Mouse (Mus musculus): ENCODE measurements at regions not wholly inside any gene's neighbourhood (a gene's known extent, or its start where the extent isn't known, plus 50 kb on each side); places are given as distances from the start of the nearest gene placed in this dataset.

DNA sequence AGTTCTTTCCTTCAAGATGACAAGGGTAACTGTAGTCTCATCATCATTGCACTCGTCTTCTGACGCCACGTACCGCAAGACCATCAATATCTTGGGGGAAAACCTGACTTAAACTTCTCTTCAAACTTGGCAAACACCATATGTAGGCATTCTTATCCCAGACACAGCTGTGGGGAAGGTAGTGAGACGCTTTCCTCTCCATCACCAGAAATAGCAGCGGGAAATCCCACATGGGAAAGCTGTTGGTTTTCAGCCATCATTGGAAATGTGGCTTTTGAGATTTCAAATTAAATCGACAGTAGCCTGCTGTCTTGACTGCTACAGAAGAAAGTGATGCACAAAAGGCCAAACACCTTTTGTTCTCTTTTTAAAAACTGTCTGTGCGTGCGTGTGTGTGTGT lies 322.4 kb downstream of the Chl1 start:
- ATAC-seq (replicated peaks; ENCODE audit: low FRiP score, low read depth) = no peak
- H3K36me3 ChIP-seq (ENCODE audit: insufficient read depth, low read length) = no peaks in the 10 kb centered on the region
- WGBS = 83% methylated on average over 9 of the region's 9 CpGs

DNA sequence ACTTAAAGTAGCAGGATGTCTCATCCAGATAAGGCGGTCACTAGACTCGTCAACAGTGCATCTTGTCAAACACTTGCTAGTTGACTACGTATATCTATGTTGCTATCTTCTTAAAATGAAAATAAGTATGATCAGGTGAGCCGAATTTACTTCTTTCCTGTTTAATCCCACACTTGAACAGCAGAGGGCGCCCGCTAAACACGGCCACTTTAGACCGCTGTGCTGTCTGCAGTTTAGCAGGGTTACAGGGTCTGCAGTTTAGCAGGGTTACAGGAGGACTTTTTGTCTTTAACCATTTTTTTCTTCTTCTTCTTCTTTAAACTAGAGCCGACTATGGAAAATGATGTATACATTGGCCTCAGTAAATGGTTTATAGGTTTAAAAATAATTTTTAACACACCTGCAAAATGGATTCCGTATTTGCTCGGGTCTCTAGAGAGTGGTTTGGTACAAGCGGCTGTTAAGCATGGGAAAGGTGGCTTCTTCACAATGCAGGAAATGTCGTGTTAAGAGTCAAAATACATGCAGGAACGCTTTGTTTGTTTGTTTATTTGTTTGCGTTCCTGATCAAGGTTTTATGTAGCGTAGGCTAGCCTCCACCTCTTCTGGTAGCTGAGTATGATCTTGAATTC lies 323.2 kb downstream of the Chl1 start:
- no peak overlapping the region for H3K27ac ChIP-seq
- H3K4me2 ChIP-seq (ENCODE audit: low read length) = no peak overlapping the region
- no peaks in the 10 kb centered on the region for H3K36me3 ChIP-seq (ENCODE audit: insufficient read depth, low read length)
- ATAC-seq (replicated peaks; ENCODE audit: low FRiP score, low read depth) = 0 out of 2 replicates have a peak, but pooled peaks have one; percentile 49
- H3K4me3 ChIP-seq (replicated peaks; ENCODE audit: low read depth, low read length) = no peak overlapping the region
- peak; percentile 64 for DNase-seq (ENCODE audit: low spot score)
- H3K9ac ChIP-seq (ENCODE audit: low read depth, low read length) = no peak overlapping the region
- H3K27me3 ChIP-seq (ENCODE audit: insufficient read depth, low read length) = no peaks in the 10 kb centered on the region
- peak; percentile 81 for TF ChIP-seq CTCF (IDR thresholded peaks at IDR 0.05; ENCODE audit: low read depth)
- no peaks in the 10 kb centered on the region for H3K9me3 ChIP-seq (replicated peaks; ENCODE audit: low read length)
- no peaks in the 10 kb centered on the region for H3K4me1 ChIP-seq (replicated peaks; ENCODE audit: insufficient read depth, low read length)
- 45% methylated on average over 16 of the region's 16 CpGs for WGBS

More for the DNA sequence above, 322.4 kb downstream of the Chl1 start:
- TF ChIP-seq CTCF (IDR thresholded peaks at IDR 0.05; ENCODE audit: low read depth) = no peak
- H3K4me2 ChIP-seq (ENCODE audit: low read length) = no peak overlapping the region
- no peaks in the 10 kb centered on the region for H3K27me3 ChIP-seq (ENCODE audit: insufficient read depth, low read length)
- no peak for DNase-seq (ENCODE audit: low spot score)
- no peak overlapping the region for H3K9ac ChIP-seq (ENCODE audit: low read depth, low read length)
- no peaks in the 10 kb centered on the region for H3K4me1 ChIP-seq (replicated peaks; ENCODE audit: insufficient read depth, low read length)
- H3K4me3 ChIP-seq (replicated peaks; ENCODE audit: low read depth, low read length) = no peak overlapping the region
- H3K27ac ChIP-seq = no peak overlapping the region
- H3K9me3 ChIP-seq (replicated peaks; ENCODE audit: low read length) = no peaks in the 10 kb centered on the region

GRCm38 (mm10) chr6:103834726-103835229 lies 324.4 kb downstream of the Chl1 start:
- Histone ChIP-seq H3K27me3 (ENCODE audit: insufficient read depth, low read length) (no peaks in the 10 kb centered on the region), H3K4me3 (replicated peaks; ENCODE audit: low read depth, low read length) (no peak overlapping the region), H3K27ac (no peak overlapping the region), H3K4me1 (replicated peaks; ENCODE audit: insufficient read depth, low read length) (no peaks in the 10 kb centered on the region), H3K9me3 (replicated peaks; ENCODE audit: low read length) (no peaks in the 10 kb centered on the region), H3K4me2 (ENCODE audit: low read length) (no peak overlapping the region), H3K36me3 (ENCODE audit: insufficient read depth, low read length) (no peaks in the 10 kb centered on the region), H3K9ac (ENCODE audit: low read depth, low read length) (no peak overlapping the region)
- no peak for ATAC-seq (replicated peaks; ENCODE audit: low FRiP score, low read depth)
- TF ChIP-seq CTCF (IDR thresholded peaks at IDR 0.05; ENCODE audit: low read depth) = no peak
- 87% methylated on average over 8 of the region's 8 CpGs for whole genome bisulfite sequencing
- DNase-seq (ENCODE audit: low spot score) = no peak

DNA sequence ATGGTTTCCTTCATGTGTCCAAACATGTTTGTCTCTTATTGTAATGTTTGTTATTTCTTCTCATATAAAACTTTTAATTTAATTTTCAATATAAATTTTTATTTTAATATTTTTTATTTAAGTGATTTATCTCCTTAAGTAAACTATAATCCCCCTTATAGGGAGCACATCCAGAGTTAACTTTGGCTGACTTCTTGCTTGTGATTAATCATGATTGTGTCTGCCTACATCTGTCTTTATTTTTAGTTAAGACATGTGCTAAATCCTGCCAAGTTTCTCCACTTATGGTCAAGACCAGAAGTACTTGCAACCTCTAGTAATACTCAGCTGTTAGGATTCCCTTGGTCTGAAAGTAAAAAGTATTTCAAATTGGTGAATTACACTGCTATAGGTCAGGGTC lies 349.4 kb downstream of the Chl1 start:
- H3K4me1 ChIP-seq (replicated peaks; ENCODE audit: insufficient read depth, low read length) = no peaks in the 10 kb centered on the region
- ATAC-seq (replicated peaks; ENCODE audit: low FRiP score, low read depth) (no peak), DNase-seq (ENCODE audit: low spot score) (peak; percentile 62)
- no peak overlapping the region for H3K27ac ChIP-seq
- no peak for TF ChIP-seq CTCF (IDR thresholded peaks at IDR 0.05; ENCODE audit: low read depth)
- no peaks in the 10 kb centered on the region for H3K27me3 ChIP-seq (ENCODE audit: insufficient read depth, low read length)
- H3K36me3 ChIP-seq (ENCODE audit: insufficient read depth, low read length) = no peaks in the 10 kb centered on the region
- no peak overlapping the region for H3K9ac ChIP-seq (ENCODE audit: low read depth, low read length)
- no peak overlapping the region for H3K4me2 ChIP-seq (ENCODE audit: low read length)
- H3K9me3 ChIP-seq (replicated peaks; ENCODE audit: low read length) = no peaks in the 10 kb centered on the region
- H3K4me3 ChIP-seq (replicated peaks; ENCODE audit: low read depth, low read length) = no peak overlapping the region

- 85% methylated on average over 3 of the region's 3 CpGs for WGBS
Measured at GRCm38 (mm10) chr6:103893455-103893854, 383.1 kb downstream of the Chl1 start.

DNA sequence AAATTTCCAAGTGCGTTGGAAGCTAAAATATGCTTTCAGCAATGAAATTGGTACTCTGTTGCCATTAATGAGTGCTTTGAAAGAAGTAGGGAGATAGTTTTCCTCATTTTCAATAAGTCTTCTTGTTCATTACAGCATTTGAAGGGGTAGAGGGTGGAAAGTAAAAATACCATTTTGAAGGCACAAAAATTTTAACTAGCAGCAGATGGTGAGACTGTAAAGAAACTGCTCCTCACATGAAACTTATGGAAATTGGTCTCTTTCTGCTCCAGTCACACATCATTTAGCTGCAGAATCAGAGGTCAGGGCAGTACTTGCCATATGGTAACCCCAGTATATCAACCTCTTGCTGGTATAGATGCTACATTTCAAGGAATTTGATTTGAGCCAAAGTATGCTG lies 414.1 kb downstream of the Chl1 start:
- Histone ChIP-seq H3K27me3 (ENCODE audit: insufficient read depth, low read length) (no peaks in the 10 kb centered on the region), H3K4me2 (ENCODE audit: low read length) (no peak overlapping the region)

More at GRCm38 (mm10) chr6:103893455-103893854, 383.1 kb downstream of the Chl1 start:
- H3K4me3 ChIP-seq (replicated peaks; ENCODE audit: low read depth, low read length) = no peak overlapping the region
- H3K9ac ChIP-seq (ENCODE audit: low read depth, low read length) = no peak overlapping the region
- no peaks in the 10 kb centered on the region for H3K27me3 ChIP-seq (ENCODE audit: insufficient read depth, low read length)
- no peaks in the 10 kb centered on the region for H3K9me3 ChIP-seq (replicated peaks; ENCODE audit: low read length)
- ATAC-seq (replicated peaks; ENCODE audit: low FRiP score, low read depth) (no peak), DNase-seq (ENCODE audit: low spot score) (no peak)
- no peak overlapping the region for H3K4me2 ChIP-seq (ENCODE audit: low read length)
- H3K4me1 ChIP-seq (replicated peaks; ENCODE audit: insufficient read depth, low read length) = no peaks in the 10 kb centered on the region
- TF ChIP-seq CTCF (IDR thresholded peaks at IDR 0.05; ENCODE audit: low read depth) = no peak
- no peak overlapping the region for H3K27ac ChIP-seq
- no peaks in the 10 kb centered on the region for H3K36me3 ChIP-seq (ENCODE audit: insufficient read depth, low read length)

DNA sequence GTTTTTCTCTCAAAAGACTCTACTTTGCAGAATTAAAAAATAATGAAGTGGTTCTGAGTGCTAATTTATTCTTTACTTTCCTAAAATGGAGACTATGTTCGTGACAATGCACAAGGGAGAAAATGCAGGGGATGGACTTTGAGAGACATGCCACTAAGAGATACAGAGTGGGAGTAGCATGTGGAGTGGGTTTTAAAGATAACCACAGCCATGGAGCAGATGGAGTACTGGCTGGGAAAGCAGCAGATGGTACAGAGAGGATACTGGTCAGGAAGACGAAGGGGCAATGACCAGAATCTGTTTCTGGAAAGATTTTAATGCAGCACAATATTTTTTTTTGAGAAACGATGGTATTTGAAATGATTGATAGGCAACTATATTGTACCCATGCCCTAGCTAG lies 416.7 kb downstream of the Chl1 start:
- H3K27me3 ChIP-seq (ENCODE audit: insufficient read depth, low read length) = no peaks in the 10 kb centered on the region
- no peak for ATAC-seq (replicated peaks; ENCODE audit: low FRiP score, low read depth)
- H3K4me1 ChIP-seq (replicated peaks; ENCODE audit: insufficient read depth, low read length) = no peaks in the 10 kb centered on the region
- no peaks in the 10 kb centered on the region for H3K36me3 ChIP-seq (ENCODE audit: insufficient read depth, low read length)
- no peak for DNase-seq (ENCODE audit: low spot score)
- no peaks in the 10 kb centered on the region for H3K9me3 ChIP-seq (replicated peaks; ENCODE audit: low read length)
- no peak overlapping the region for H3K9ac ChIP-seq (ENCODE audit: low read depth, low read length)
- 81% methylated on average over 3 of the region's 3 CpGs for WGBS
- no peak for TF ChIP-seq CTCF (IDR thresholded peaks at IDR 0.05; ENCODE audit: low read depth)
- H3K27ac ChIP-seq = no peak overlapping the region
- H3K4me3 ChIP-seq (replicated peaks; ENCODE audit: low read depth, low read length) = no peak overlapping the region
- H3K4me2 ChIP-seq (ENCODE audit: low read length) = no peak overlapping the region

More for the DNA sequence above, 414.1 kb downstream of the Chl1 start:
- no peak for TF ChIP-seq CTCF (IDR thresholded peaks at IDR 0.05; ENCODE audit: low read depth)
- H3K4me1 ChIP-seq (replicated peaks; ENCODE audit: insufficient read depth, low read length) = no peaks in the 10 kb centered on the region
- no peak for ATAC-seq (replicated peaks; ENCODE audit: low FRiP score, low read depth)
- no peak overlapping the region for H3K9ac ChIP-seq (ENCODE audit: low read depth, low read length)
- H3K4me3 ChIP-seq (replicated peaks; ENCODE audit: low read depth, low read length) = no peak overlapping the region
- no peaks in the 10 kb centered on the region for H3K36me3 ChIP-seq (ENCODE audit: insufficient read depth, low read length)
- no peak for DNase-seq (ENCODE audit: low spot score)
- 84% methylated on average over 1 of the region's 1 CpGs for WGBS
- no peak overlapping the region for H3K27ac ChIP-seq
- H3K9me3 ChIP-seq (replicated peaks; ENCODE audit: low read length) = no peaks in the 10 kb centered on the region
